Mouse (Mus musculus) A20 (cell line): Measurements from ENCODE around the gene Lypd9.
"Not testable (repeated sequence)": the region's sequence is repeated elsewhere in the genome, so short reads cannot be mapped to it uniquely, and the experiment has no call there.

Source experiments
- DNase-seq: peaks from one replicate; pipeline ENCODE4 v3.0.0-alpha.2; 2011; ENCODE audit warnings: low read depth, low spot score

The Lypd9 gene

DNA sequence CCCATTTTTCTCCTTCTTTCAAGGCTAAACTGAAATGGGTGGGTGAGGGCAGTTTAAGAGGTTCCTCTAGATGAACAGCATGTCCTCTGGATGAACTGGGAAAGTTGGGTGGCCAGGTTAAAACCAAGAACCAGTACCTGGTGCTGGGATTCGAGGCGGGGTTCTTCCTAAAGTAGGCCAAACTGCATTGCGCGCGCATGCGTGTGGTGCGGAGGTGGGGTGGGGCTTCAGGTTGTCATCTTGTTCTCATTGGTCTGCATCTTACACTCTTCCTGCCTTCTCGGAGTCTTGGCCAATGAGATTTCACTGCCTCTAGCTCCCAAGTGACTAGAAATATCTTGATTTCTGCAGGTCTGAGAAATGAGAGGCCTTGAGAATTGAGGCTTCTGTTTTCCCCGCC is at the start of gene Lypd9:
Lypd9 (minus strand) TSS at position 165 of the 400 bp plus-strand sequence.
- no peak for DNase-seq

DNA sequence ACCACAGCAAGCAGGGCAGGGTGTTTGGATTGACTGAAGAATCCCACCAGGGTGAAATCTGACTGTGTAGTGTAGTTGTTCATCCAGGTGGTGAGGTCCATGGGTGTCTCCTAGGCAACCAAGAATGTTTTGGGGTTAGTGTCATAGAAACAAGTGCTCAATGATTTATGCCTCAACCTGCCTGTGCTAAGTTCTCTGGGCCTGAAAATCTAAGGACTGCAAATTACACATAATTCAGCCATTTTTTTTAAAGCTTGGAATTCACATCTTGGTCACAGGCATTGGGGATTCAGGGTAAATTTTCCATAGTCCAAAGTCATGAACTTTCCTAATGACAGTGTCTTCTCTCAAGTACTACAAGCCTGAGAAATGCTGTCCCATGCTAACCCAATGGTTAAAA is 49.7 kb upstream of the Lypd9 start, which contains the start of gene Olfr331:
Olfr331 (minus strand) TSS at position 101 of the 400 bp plus-strand sequence.
- not testable (repeated sequence) for DNase-seq

DNA sequence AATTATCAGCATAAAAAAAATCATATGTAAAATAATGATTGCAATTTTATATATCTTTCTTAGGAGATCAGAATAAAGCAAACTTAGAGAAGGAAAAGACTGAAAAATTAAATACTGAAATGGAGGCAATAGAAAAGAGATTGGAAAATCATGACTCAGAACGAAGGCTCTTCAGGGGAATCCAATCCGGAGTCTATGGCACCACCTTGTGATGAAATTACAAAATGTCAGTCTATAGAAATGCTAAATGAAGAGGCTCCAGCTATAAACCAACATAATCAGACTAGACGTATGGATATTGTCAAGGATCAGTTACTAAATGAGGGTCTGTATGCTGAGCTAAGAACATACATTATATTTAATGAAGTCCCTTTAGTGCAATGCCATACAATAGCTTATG is 46.6 kb upstream of the Lypd9 start:
- no peak for DNase-seq

DNA sequence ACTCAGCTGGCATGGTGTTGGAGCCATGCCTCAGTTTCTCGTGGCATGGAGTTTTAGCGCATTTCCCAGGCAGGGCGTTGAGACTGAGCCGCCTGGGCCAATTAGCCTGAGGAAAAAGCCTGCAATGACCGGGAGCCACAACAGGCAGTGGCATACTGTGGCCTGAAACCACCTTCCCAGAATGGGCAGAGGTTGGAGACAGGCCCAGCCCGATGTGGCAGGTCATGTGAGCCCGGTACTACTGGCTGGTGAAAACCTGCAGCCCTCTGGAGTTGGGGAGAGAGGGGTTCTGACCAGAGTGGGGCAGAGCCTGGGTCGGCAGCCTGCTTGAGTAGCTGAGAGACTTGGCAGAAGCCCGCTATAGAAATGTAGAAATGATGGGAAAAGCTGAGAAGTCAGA is 46.0 kb upstream of the Lypd9 start:
- DNase-seq: no peak

DNA sequence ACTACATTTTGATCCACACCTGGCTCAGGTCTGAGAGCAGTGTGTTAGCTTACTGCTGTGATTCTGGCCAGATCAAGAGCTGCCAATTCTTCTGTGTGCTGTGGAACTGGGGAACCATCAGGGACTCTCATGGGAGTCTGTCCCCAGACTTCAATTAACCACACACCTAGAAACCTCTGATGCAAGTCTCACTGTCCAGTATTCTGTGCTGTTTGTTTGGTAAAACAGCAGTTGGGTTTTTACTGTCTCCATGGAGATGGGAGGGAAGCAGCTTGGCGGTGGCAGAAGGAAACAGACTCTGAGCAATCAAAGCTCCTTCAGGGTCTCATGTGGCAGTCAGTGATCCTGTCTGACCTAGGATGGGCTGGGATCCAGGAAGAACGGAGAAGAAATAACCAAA is 39.7 kb upstream of the Lypd9 start, which contains the start of gene Olfr332:
Olfr332 (minus strand) TSS at position 101 of the 400 bp plus-strand sequence.
- no peak for DNase-seq

DNA sequence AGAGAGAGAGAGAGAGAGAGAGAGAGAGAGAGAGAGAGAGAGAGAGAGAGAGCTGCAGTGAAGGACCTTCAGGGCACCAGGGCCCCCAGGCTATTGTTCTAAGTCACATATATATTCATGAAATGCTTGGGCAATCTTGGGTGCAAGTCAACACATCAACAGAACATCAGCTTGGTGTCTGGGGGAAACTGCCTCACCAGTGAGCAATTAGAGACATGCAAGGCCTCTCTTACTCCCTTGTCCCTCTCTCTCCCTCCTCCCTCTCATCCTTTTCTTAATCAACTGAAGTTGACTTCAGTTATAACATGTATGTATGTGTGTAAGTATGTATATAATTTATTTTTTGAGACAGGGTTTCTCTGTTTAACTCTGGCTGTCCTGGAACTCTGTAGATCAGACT is 9.4 kb upstream of the Lypd9 start, which contains the start of gene Olfr30:
Olfr30 (minus strand) TSS at position 101 of the 400 bp plus-strand sequence.
- no peak for DNase-seq

DNA sequence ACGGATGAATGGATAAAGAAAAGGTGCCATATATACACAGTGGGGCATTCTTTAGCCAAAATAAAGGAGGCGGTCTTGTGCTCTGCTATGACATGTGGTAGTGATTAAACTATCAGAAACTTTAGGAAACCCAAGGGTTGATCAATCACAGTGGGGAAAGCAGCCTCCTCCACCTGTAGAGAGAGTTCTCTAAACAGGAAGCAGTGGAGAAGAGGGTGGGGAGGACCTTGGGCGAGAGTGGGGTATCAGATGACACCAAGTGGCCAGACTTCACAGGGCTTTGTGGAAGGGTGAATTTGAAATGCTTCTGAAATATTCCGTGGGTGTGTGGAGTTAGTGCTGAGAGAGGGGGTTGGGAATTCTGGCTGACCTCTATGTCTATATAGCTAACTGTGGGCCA is 869 bp upstream of the Lypd9 start:
- DNase-seq: no peak

DNA sequence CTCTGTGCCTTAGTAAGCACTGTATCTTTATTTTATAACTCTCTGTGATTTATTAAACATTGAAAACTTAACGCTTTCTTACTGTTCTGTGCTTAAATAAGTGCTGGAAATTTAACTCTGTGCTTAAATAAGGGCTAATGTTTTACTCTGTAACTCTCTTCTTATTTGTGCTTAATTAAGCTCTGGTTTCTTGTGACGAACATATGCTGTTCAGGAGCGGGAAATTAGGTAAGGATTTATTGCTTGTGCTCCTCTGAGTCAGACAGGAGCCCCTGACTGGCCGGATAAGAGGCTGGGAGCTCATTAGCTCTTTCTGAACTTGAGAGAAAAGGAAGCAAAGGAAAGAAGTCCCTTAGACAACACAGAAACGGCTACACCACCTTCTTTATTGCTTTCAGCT is 14.9 kb downstream of the Lypd9 start:
- no peak for DNase-seq

DNA sequence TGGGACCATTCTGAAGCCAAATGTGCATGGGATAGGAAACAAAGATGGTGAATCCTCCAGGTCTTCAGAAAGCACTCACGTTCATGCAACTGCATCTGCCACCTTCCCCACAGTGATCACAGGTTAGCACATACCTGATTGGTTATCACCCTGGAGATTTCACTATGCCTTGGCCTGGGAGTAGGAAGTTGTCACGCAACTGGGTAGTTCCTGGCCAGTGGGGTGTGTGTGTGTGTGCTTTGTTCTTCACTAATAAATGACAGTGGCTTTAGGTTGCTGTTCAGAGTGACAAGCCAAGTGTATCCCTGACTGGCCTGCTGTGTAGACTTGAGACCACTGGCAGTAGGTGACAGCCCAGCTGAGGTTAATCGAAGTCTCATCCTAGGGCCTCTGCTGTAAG is 20.5 kb downstream of the Lypd9 start, which contains the start of gene Gm12253:
Gm12253 (plus strand) TSS at position 301 of the 400 bp plus-strand sequence.
- no peak for DNase-seq

DNA sequence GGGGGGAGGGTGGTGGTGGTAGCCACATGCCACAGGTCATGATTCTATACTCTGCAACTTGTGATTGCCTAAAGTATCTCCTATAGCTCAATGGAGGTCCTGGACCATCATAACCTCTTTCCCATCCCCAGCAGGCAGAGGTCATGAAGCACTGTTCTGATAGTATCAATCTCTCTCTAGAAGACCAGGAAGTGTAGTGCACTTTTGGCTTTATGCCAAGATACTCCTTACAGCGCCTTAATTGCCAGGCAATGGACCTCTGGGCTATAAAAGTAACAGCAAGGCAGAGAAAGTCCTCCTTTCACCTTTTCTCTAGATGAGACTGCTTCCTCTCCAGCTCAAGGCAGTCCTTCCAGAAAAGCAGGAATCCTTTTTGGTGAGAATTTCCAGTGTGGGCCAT is 31.9 kb downstream of the Lypd9 start, which contains the start of gene 1810065E05Rik:
1810065E05Rik (plus strand) TSS at position 297 of the 400 bp plus-strand sequence.
- DNase-seq: no peak

DNA sequence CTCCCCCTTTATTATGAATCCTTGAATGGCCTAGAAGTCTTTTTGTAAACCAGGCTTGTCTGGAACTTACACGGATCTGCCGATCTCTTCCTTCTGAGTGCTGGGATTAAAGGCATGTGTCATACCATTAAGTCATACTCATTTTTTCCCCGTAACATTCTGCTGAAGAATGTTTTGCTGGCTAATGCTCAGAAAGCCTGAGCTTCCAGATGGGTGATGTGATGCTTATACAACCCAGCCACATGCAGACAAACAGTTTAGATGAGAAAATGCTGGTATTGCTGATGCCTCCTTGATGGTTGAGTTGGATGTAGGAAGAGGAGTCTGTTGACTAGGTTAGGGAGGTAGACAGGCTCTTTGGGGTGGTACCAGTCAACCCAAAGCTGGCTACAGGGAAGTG is 34.4 kb downstream of the Lypd9 start:
- DNase-seq: no peak

DNA sequence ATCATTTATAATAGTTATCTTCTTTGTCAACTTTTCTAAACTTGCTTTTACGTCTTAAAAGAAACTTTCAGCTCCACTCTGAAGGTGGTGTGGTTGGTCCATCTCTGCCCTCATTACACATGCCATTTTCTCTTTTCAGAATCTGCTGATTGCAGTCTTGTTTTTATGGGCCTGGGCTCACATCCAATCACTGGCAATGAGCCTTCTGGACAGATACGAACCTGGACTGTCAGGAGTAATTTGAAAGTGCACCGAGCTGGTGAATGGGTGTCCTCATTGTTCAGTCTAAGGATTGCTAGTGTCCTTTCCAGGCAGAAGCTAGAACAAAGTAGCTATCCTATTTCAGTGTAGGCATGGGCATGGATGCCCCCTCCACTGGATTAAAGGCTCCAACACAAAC is 44.7 kb downstream of the Lypd9 start:
- no peak for DNase-seq

DNA sequence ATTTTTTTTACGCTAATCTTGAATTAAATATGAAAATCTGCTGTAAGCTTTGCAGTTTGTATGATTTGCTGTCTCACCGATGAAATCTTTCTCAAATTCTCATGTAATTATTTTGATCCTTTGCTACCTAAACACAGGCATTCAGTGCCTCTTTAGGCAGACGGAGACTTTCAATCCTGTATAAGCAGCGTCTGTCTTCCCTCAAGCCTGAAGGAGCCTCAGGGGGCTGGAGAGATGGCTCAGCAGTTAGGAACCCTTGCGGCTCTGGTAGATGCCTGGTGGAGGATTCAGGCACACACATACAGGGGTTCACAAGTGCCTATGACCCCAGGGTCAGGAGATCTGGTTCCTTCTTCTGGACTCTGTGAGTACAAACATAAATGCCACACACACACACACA is 52.1 kb downstream of the Lypd9 start:
- DNase-seq: no peak

DNA sequence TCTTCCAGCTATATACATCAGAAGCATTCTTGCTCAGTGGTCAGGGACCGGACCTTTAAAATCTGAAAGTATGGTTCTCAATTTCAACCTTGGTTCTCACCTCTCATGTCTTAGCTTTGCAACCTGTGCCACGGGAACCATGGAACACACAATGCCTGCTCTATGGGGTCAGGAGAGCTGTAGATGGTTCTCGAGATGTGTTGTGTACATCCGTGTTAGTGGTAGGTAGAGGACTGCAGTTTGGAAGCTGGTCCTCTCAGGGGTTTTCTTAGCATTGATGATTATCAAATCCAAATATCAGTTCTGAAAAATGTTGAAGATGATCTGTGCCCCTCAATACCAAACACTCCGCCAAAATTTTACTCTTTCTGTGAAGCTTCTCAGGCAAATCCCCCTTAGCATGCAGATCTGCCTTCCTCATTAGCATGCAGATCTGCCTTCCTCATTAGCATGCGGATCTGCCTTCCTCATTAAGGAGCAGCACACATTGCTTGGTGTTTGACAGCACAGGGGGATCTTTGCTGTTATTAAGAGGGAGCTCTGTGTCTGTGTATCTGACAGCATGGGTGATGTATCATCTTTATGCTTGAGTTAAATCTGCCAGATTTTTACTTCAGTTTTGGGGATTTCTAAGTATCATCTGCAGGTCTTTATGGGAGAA is 52.6 kb downstream of the Lypd9 start:
- no peak for DNase-seq
